Mouse (Mus musculus): ENCODE results near the gene Mocs2. TPM values are rescaled to one million over a fixed set of nuclear protein-coding genes. Genes with fewer than 3 reads are reported as not detected.

The Mocs2 gene
- polyA plus RNA-seq, 1 experiment from 2014 or later: 135 TPM

GRCm38 (mm10) chr13:114874738-114875137, 56.7 kb downstream of the Mocs2 start:
- Histone ChIP-seq H3K9me3 (ENCODE audit: control insufficient read depth, low read length) (no peaks in the 10 kb centered on the region), H3K9ac (replicated peaks; ENCODE audit: low read depth, low read length) (no peak overlapping the region), H3K4me3 (ENCODE audit: low read depth, low read length) (no peak overlapping the region), H3K4me2 (ENCODE audit: low read depth, low read length) (no peak overlapping the region), H3K27ac (ENCODE audit: low read depth, low read length) (no peak overlapping the region), H3K36me3 (ENCODE audit: control insufficient read depth, insufficient read depth, low read length) (no peaks in the 10 kb centered on the region), H3K4me1 (ENCODE audit: control insufficient read depth, insufficient read depth, low read length) (no peaks in the 10 kb centered on the region), H3K27me3 (ENCODE audit: control insufficient read depth, insufficient read depth, low read length) (no peaks in the 10 kb centered on the region)
- no peak for ATAC-seq (ENCODE audit: low read depth)
- WGBS: 97% methylated on average over 6 of the region's 6 CpGs

- H3K4me3 ChIP-seq (ENCODE audit: low read depth, low read length): no peak overlapping the region
- ATAC-seq (ENCODE audit: low read depth): no peak
- 85% methylated on average over 2 of the region's 2 CpGs for WGBS
These were observed 58.0 kb downstream of the Mocs2 start for GRCm38 (mm10) chr13:114876005-114876520.

GRCm38 (mm10) chr13:114878667-114879066, 60.6 kb downstream of the Mocs2 start:
- Histone ChIP-seq H3K27ac (ENCODE audit: low read depth, low read length) (no peak overlapping the region), H3K9me3 (ENCODE audit: control insufficient read depth, low read length) (no peaks in the 10 kb centered on the region), H3K36me3 (ENCODE audit: control insufficient read depth, insufficient read depth, low read length) (no peaks in the 10 kb centered on the region), H3K4me2 (ENCODE audit: low read depth, low read length) (no peak overlapping the region), H3K4me1 (ENCODE audit: control insufficient read depth, insufficient read depth, low read length) (no peaks in the 10 kb centered on the region), H3K9ac (replicated peaks; ENCODE audit: low read depth, low read length) (no peak overlapping the region), H3K27me3 (ENCODE audit: control insufficient read depth, insufficient read depth, low read length) (no peaks in the 10 kb centered on the region), H3K4me3 (ENCODE audit: low read depth, low read length) (no peak overlapping the region)
- no peak for ATAC-seq (ENCODE audit: low read depth)
- 84% methylated on average over 11 of the region's 11 CpGs for WGBS

More at GRCm38 (mm10) chr13:114876005-114876520, 58.0 kb downstream of the Mocs2 start:
- Histone ChIP-seq H3K9ac (replicated peaks; ENCODE audit: low read depth, low read length) (no peak overlapping the region), H3K4me1 (ENCODE audit: control insufficient read depth, insufficient read depth, low read length) (no peaks in the 10 kb centered on the region), H3K4me2 (ENCODE audit: low read depth, low read length) (no peak overlapping the region), H3K27ac (ENCODE audit: low read depth, low read length) (no peak overlapping the region), H3K27me3 (ENCODE audit: control insufficient read depth, insufficient read depth, low read length) (no peaks in the 10 kb centered on the region), H3K36me3 (ENCODE audit: control insufficient read depth, insufficient read depth, low read length) (no peaks in the 10 kb centered on the region), H3K9me3 (ENCODE audit: control insufficient read depth, low read length) (no peaks in the 10 kb centered on the region)

Other genes with a start within 250 kb of the Mocs2 start
- 1.3 and 1.9 TPM in 2 replicates for gene Itga2, start 113.9 kb downstream of the Mocs2 start, polyA plus RNA-seq (2014; fragmentation: Nextera tagmentation; extraction: Ambion mirVana)